Mouse (Mus musculus) hindbrain, embryonic 11.5 days (tissue): ENCODE data around the gene 1700029I15Rik. TPM values are rescaled to one million over a fixed set of nuclear protein-coding genes. Genes with fewer than 3 reads are reported as not detected.

Experiments
- ATAC-seq: fragments of 200-750 bp; cut with Nextera tagmentation; 2 replicates; pipeline ENCODE4 v1.8.0; 2017; ENCODE audit warnings: mild to moderate bottlenecking, moderate TSS enrichment, moderate library complexity; ENCODE audit not compliant: low FRiP score
- DNase-seq: peaks from one replicate; pipeline ENCODE4 v3.0.0-alpha.2; 2015; ENCODE audit warnings: low spot score
- H3K27ac ChIP-seq: fragments of 300-500 bp; sonication (generic); 2 replicates; pipeline ENCODE4 v1.5.1; 2014; ENCODE audit warnings: mild to moderate bottlenecking, low read depth, low read length
- H3K27me3 ChIP-seq: fragments of 300-500 bp; sonication (generic); 2 replicates; pipeline ENCODE4 v1.6.1; 2014; ENCODE audit warnings: mild to moderate bottlenecking, low read length, moderate library complexity, mixed read lengths; ENCODE audit not compliant: control insufficient read depth, insufficient read depth
- H3K36me3 ChIP-seq: fragments of 300-500 bp; sonication (generic); 2 replicates; pipeline ENCODE4 v1.6.1; 2014; ENCODE audit warnings: mild to moderate bottlenecking, low read length, moderate library complexity, mixed read lengths; ENCODE audit not compliant: control insufficient read depth, insufficient read depth
- H3K4me1 ChIP-seq: fragments of 300-500 bp; sonication (generic); replicated peaks from 2 replicates; pipeline ENCODE4 v1.6.1; 2014; ENCODE audit warnings: low read length, mixed read lengths; ENCODE audit not compliant: control insufficient read depth, insufficient read depth
- H3K4me2 ChIP-seq: fragments of 300-500 bp; sonication (generic); replicated peaks from 2 replicates; pipeline ENCODE4 v1.6.1; 2014; ENCODE audit warnings: mild to moderate bottlenecking, low read depth, low read length
- H3K4me3 ChIP-seq: fragments of 300-500 bp; sonication (generic); 2 replicates; pipeline ENCODE4 v1.5.1; 2014; ENCODE audit warnings: low read depth, low read length
- H3K9ac ChIP-seq: fragments of 300-500 bp; sonication (generic); 2 replicates; pipeline ENCODE4 v1.6.1; 2014; ENCODE audit warnings: low read depth, low read length
- H3K9me3 ChIP-seq: fragments of 300-500 bp; sonication (generic); 2 replicates; pipeline ENCODE4 v1.6.1; 2016; ENCODE audit warnings: low read length; ENCODE audit not compliant: control insufficient read depth
- WGBS: fragments of 180-500 bp; shearing (Covaris S2); extraction: QIAGEN DNeasy Blood & Tissue Kit; methylation state at CpG from one replicate; pipeline ENCODE4 v1.1.7; 2014; 5-methylcytosine and 5-hydroxymethylcytosine counted together
- polyA plus RNA-seq: library from polyadenylated mRNA; unstranded; fragments of >200 nt; fragmentation: Nextera tagmentation; extraction: Ambion mirVana; gene quantifications from 2 replicates; pipeline ENCODE4 v1.2.1, GENCODE M21; 2014

The 1700029I15Rik gene
- polyA plus RNA-seq, 1 experiment from 2014 or later, result 2.4 TPM

GRCm38 (mm10) chr2:92370821-92371805 lies 11.2 kb upstream of the 1700029I15Rik start:
- DNase-seq, result peak; percentile 58
- WGBS, result 2% methylated on average over 44 of the region's 45 CpGs
- ATAC-seq, result no peak
- peak overlapping the region; percentile 34 for H3K9ac ChIP-seq
- H3K4me2 ChIP-seq, result peak overlapping the region; percentile 45
- H3K36me3 ChIP-seq, result no peaks in the 10 kb centered on the region
- H3K4me1 ChIP-seq, result peaks cover 16% of the 10 kb centered on the region
- peak overlapping the region; percentile 34 for H3K4me3 ChIP-seq
- no peaks in the 10 kb centered on the region for H3K9me3 ChIP-seq
- H3K27me3 ChIP-seq, result peaks cover 11% of the 10 kb centered on the region
- H3K27ac ChIP-seq, result 0 out of 2 replicates have a peak overlapping the region, but pooled peaks have one; percentile 32

- DNase-seq, result peak; percentile 57
- Histone ChIP-seq H3K36me3 (no peaks in the 10 kb centered on the region), H3K4me1 (peaks cover 16% of the 10 kb centered on the region), H3K4me2 (no peak overlapping the region), H3K4me3 (no peak overlapping the region), H3K9me3 (no peaks in the 10 kb centered on the region), H3K27me3 (peaks cover 11% of the 10 kb centered on the region), H3K9ac (no peak overlapping the region), H3K27ac (peak overlapping the region; percentile 32; the same call in 1 of the 2 replicates)
- no peak for ATAC-seq
- WGBS, result 10% methylated on average over 10 of the region's 10 CpGs
These were observed 10.2 kb upstream of the 1700029I15Rik start for GRCm38 (mm10) chr2:92371971-92372690.

- ATAC-seq (no peak), DNase-seq (no peak)
- Histone ChIP-seq H3K27me3 (peaks cover 11% of the 10 kb centered on the region), H3K27ac (no peak overlapping the region), H3K36me3 (no peaks in the 10 kb centered on the region), H3K4me2 (no peak overlapping the region), H3K9me3 (no peaks in the 10 kb centered on the region), H3K4me3 (no peak overlapping the region), H3K4me1 (peaks cover 16% of the 10 kb centered on the region), H3K9ac (no peak overlapping the region)
- 47% methylated on average over 9 of the region's 9 CpGs for WGBS
These were observed 9.4 kb upstream of the 1700029I15Rik start for GRCm38 (mm10) chr2:92372767-92373436.

GRCm38 (mm10) chr2:92373437-92373813 lies 8.9 kb upstream of the 1700029I15Rik start:
- no peak overlapping the region for H3K9ac ChIP-seq
- H3K4me3 ChIP-seq, result no peak overlapping the region
- no peak overlapping the region for H3K27ac ChIP-seq
- no peaks in the 10 kb centered on the region for H3K9me3 ChIP-seq
- no peak overlapping the region for H3K4me2 ChIP-seq
- DNase-seq (no peak), ATAC-seq (no peak)
- H3K36me3 ChIP-seq, result no peaks in the 10 kb centered on the region
- peaks cover 11% of the 10 kb centered on the region for H3K27me3 ChIP-seq
- peaks cover 16% of the 10 kb centered on the region for H3K4me1 ChIP-seq
- WGBS, result 83% methylated on average over 11 of the region's 11 CpGs

- 5% methylated on average over 16 of the region's 16 CpGs for WGBS
- peaks cover 11% of the 10 kb centered on the region for H3K27me3 ChIP-seq
- H3K4me2 ChIP-seq, result peak within 1 kb of the TSS; percentile 65
- peak within 1 kb of the TSS; percentile 89 for H3K27ac ChIP-seq
- DNase-seq (no peak), ATAC-seq (peak; percentile 17; the same call in 1 of the 2 replicates)
- H3K9ac ChIP-seq, result peak within 1 kb of the TSS; percentile 52
- H3K36me3 ChIP-seq, result no peaks in the 10 kb centered on the region
- peak within 1 kb of the TSS; percentile 70 for H3K4me3 ChIP-seq
- no peaks in the 10 kb centered on the region for H3K9me3 ChIP-seq
- peaks cover 16% of the 10 kb centered on the region for H3K4me1 ChIP-seq
These were observed 7.8 kb upstream of the 1700029I15Rik start, which contains the start of the genes Pex16 and Large2 for GRCm38 (mm10) chr2:92374514-92374913. Gene Pex16 (plus strand): TSS chr2:92374676. Gene Large2 (minus strand): TSS chr2:92374869.

- H3K9me3 ChIP-seq, result no peaks in the 10 kb centered on the region
- DNase-seq (peak; percentile 95), ATAC-seq (peak; percentile 92)
- peak overlapping the region; percentile 89 for H3K27ac ChIP-seq
- H3K4me2 ChIP-seq, result peak overlapping the region; percentile 65
- peaks cover 16% of the 10 kb centered on the region for H3K4me1 ChIP-seq
- no peaks in the 10 kb centered on the region for H3K36me3 ChIP-seq
- H3K9ac ChIP-seq, result peak overlapping the region; percentile 52
- WGBS, result under 1% methylated on average over 27 of the region's 29 CpGs
- H3K27me3 ChIP-seq, result peaks cover 11% of the 10 kb centered on the region
- peak overlapping the region; percentile 70 for H3K4me3 ChIP-seq
These were observed 7.2 kb upstream of the 1700029I15Rik start for GRCm38 (mm10) chr2:92375099-92375623.

GRCm38 (mm10) chr2:92375788-92376187 lies 6.5 kb upstream of the 1700029I15Rik start:
- peaks cover 16% of the 10 kb centered on the region for H3K4me1 ChIP-seq
- ATAC-seq (no peak), DNase-seq (no peak)
- no peaks in the 10 kb centered on the region for H3K9me3 ChIP-seq
- 12% methylated on average over 10 of the region's 10 CpGs for WGBS
- peak overlapping the region; percentile 70 for H3K4me3 ChIP-seq
- H3K4me2 ChIP-seq, result peak overlapping the region; percentile 65
- H3K27me3 ChIP-seq, result peaks cover 4% of the 10 kb centered on the region
- peak overlapping the region; percentile 52 for H3K9ac ChIP-seq
- H3K36me3 ChIP-seq, result no peaks in the 10 kb centered on the region
- H3K27ac ChIP-seq, result peak overlapping the region; percentile 89; the same call in 1 of the 2 replicates

GRCm38 (mm10) chr2:92376300-92376699 lies 6.0 kb upstream of the 1700029I15Rik start:
- WGBS, result 87% methylated on average over 6 of the region's 6 CpGs
- peaks cover 12% of the 10 kb centered on the region for H3K4me1 ChIP-seq

More at GRCm38 (mm10) chr2:92376300-92376699, 6.0 kb upstream of the 1700029I15Rik start:
- DNase-seq (no peak), ATAC-seq (no peak)
- Histone ChIP-seq H3K36me3 (no peaks in the 10 kb centered on the region), H3K27me3 (no peaks in the 10 kb centered on the region; the same call in 1 of the 2 replicates), H3K4me3 (peak overlapping the region; percentile 70; the same call in 1 of the 2 replicates), H3K27ac (no peak overlapping the region), H3K4me2 (peak overlapping the region; percentile 65; the same call in 1 of the 2 replicates), H3K9ac (0 out of 2 replicates have a peak overlapping the region, but pooled peaks have one; percentile 52), H3K9me3 (no peaks in the 10 kb centered on the region)
